Mouse (Mus musculus): Measurements from ENCODE around the gene Asap3. TPM values are rescaled to one million over a fixed set of nuclear protein-coding genes. Genes with fewer than 3 reads are reported as not detected.

Asap3 gene
- polyA plus RNA-seq, 1 experiment from 2014 or later: 2.9 TPM

DNA sequence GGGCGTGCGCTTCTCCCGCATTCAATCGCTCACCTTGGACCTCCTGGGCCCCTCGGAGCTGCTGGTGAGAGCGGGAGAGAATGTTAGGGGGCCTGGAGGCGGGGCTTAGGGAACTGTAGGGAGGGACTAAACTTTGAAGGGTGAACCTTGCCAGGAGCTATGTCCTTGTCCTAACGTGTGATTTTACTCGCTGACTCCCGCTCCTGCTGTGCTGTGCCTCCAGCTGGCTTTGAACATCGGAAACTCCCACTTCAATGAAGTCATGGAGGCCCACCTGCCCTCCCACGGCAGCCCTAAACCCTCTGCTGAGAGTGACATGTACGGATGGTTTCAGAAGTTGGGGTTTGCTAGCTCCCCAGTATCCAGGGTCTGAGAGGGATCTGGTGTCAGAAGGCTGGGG lies 32.5 kb downstream of the Asap3 start:
- H3K36me3 ChIP-seq (ENCODE audit: poor library complexity, severe bottlenecking): no peaks in the 10 kb centered on the region
- H3K9me3 ChIP-seq (replicated peaks): 0 out of 2 replicates have a peak, but pooled peaks cover 3% of the 10 kb centered on the region
- 21% methylated on average over 13 of the region's 13 CpGs for WGBS
- peaks cover 7% of the 10 kb centered on the region; the same call in 1 of the 2 replicates for H3K4me1 ChIP-seq
- H3K27me3 ChIP-seq: peaks cover 37% of the 10 kb centered on the region
- H3K4me3 ChIP-seq: no peak overlapping the region
- no peak overlapping the region for H3K27ac ChIP-seq
- ATAC-seq: no peak
- H3K9ac ChIP-seq: no peak overlapping the region
- no peak overlapping the region for H3K4me2 ChIP-seq

DNA sequence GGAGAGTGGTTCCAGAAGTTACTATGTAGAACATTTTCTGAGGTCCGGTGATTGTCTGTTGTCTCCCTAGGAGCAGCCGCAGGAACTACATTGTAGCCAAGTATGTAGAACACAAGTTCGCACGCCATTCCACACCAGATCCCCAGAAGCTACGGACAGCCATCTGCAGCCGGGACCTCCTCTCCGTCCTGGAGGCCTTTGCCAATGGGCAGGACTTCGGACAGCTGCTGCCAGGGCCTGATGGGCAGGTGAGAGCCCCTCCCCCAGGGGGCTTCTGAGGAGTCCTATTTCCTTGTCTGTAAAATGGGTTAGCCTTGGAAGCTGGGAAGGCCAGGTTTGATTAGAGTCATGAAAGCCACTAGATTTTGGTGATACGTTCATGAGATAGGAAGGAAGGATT lies 32.9 kb downstream of the Asap3 start:
- H3K4me2 ChIP-seq: no peak overlapping the region
- H3K27ac ChIP-seq: no peak overlapping the region
- peaks cover 42% of the 10 kb centered on the region for H3K27me3 ChIP-seq
- H3K4me3 ChIP-seq: no peak overlapping the region
- WGBS: 74% methylated on average over 9 of the region's 9 CpGs
- no peaks in the 10 kb centered on the region for H3K36me3 ChIP-seq (ENCODE audit: poor library complexity, severe bottlenecking)
- 0 out of 2 replicates have a peak, but pooled peaks cover 3% of the 10 kb centered on the region for H3K9me3 ChIP-seq (replicated peaks)
- no peak overlapping the region for H3K9ac ChIP-seq
- no peak for ATAC-seq
- H3K4me1 ChIP-seq: peaks cover 7% of the 10 kb centered on the region; the same call in 1 of the 2 replicates

DNA sequence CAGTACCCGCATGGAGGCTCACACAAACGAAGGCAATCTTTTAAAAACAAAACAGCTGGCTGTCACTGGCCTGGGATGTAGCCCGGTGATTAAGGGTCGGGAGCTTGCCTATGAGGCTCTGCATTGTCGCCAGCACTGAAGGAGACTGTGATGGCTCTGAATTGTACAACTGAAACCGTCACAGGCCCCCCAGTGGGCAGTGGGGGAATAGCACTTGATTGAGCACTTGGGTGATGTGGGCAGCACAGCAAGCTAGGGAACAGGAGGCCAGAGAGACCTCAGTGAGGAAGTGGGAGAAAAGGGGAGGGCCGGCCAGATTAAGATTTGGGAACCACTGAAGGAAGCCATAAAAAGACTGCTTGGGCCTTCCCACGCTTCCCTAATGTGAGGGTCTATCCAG lies 33.5 kb downstream of the Asap3 start:
- ATAC-seq: 0 out of 2 replicates have a peak, but pooled peaks have one; percentile 30
- H3K4me3 ChIP-seq: no peak overlapping the region
- H3K4me2 ChIP-seq: no peak overlapping the region
- no peak overlapping the region for H3K27ac ChIP-seq
- peaks cover 46% of the 10 kb centered on the region for H3K27me3 ChIP-seq
- 0 out of 2 replicates have a peak, but pooled peaks cover 3% of the 10 kb centered on the region for H3K9me3 ChIP-seq (replicated peaks)
- H3K4me1 ChIP-seq: peaks cover 7% of the 10 kb centered on the region; the same call in 1 of the 2 replicates
- no peaks in the 10 kb centered on the region for H3K36me3 ChIP-seq (ENCODE audit: poor library complexity, severe bottlenecking)
- WGBS: 19% methylated on average over 8 of the region's 8 CpGs
- H3K9ac ChIP-seq: no peak overlapping the region

DNA sequence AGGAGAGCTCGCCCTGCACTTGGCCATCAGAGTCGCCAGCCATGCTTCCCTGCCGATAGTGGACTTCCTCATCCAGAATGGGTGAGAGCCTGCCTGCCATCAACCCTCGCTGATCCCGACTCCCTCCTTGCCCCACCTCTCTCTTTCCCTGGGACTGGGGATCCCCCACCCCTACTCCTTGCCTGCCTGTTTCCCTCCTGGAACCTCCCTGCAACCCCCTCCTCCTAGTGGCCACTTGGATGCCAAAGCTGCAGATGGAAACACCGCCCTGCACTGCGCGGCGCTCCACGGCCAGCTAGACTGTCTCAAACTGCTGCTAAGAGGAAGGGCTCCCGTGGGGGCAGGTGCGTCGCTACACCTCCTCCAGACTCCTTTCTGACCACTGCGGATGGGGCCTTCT lies 34.0 kb downstream of the Asap3 start:
- Histone ChIP-seq H3K27ac (no peak overlapping the region), H3K9ac (no peak overlapping the region), H3K4me2 (no peak overlapping the region), H3K9me3 (replicated peaks) (0 out of 2 replicates have a peak, but pooled peaks cover 3% of the 10 kb centered on the region), H3K27me3 (peaks cover 51% of the 10 kb centered on the region), H3K36me3 (ENCODE audit: poor library complexity, severe bottlenecking) (no peaks in the 10 kb centered on the region), H3K4me1 (peaks cover 7% of the 10 kb centered on the region; the same call in 1 of the 2 replicates), H3K4me3 (no peak overlapping the region)
- ATAC-seq: no peak
- WGBS: 77% methylated on average over 14 of the region's 14 CpGs

DNA sequence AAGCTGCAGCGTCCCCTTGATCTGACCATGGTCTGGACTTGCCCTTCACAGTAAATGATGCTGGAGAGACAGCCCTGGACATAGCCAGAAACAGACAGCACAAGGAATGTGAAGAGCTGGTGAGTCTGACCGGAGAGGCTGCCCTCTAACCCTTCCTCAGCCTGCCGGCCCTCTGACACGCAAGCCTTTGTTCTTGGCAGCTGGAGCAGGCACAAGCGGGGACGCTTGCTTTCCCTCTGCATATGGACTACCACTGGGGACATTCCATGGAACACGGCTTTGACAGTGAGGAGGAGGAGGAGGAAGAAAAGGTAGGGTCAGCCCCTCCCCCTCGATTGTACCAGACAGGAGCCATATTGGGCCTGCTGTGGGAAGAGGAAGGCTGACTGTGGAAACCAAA lies 34.8 kb downstream of the Asap3 start:
- Histone ChIP-seq H3K36me3 (ENCODE audit: poor library complexity, severe bottlenecking) (no peaks in the 10 kb centered on the region), H3K4me1 (peaks cover 9% of the 10 kb centered on the region; the same call in 1 of the 2 replicates), H3K9me3 (replicated peaks) (0 out of 2 replicates have a peak, but pooled peaks cover 3% of the 10 kb centered on the region), H3K4me3 (no peak overlapping the region), H3K27me3 (peaks cover 59% of the 10 kb centered on the region), H3K27ac (no peak overlapping the region), H3K4me2 (no peak overlapping the region), H3K9ac (no peak overlapping the region)
- WGBS: 37% methylated on average over 8 of the region's 8 CpGs
- ATAC-seq: no peak

DNA sequence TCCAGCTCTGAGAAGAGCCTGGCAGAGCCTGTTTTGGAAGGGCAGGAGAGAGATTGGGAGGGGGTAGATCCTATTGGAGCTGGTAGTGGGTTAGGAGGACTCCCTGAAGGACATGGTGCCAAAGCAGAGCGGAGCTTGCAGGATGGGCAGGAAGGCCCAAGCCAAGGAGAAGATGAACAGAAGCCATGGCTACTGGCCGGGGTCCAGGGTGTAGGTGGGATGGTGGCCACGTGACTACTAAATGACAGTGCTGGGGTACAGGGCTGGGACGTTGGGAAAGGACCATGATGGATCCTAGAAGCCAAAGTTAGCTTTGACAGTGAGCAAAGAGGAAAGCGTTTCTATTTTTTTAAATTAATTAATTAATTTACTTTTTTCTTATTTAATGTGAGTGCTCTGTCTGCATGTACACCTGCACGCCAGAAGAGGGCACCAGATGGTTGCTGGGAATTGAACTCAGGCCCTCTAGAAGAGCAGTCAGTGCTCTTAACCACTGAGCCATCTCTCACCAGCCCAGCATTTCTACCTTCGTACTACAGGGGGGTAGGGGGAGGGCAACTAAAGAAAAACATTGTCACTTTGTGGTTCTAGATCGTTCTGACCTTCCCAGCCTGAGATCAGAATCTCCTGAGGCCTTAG lies 36.0 kb downstream of the Asap3 start:
- WGBS: 43% methylated on average over 8 of the region's 8 CpGs
- Histone ChIP-seq H3K27ac (no peak overlapping the region), H3K9me3 (replicated peaks) (0 out of 2 replicates have a peak, but pooled peaks cover 3% of the 10 kb centered on the region), H3K27me3 (peaks cover 68% of the 10 kb centered on the region), H3K36me3 (ENCODE audit: poor library complexity, severe bottlenecking) (no peaks in the 10 kb centered on the region), H3K4me2 (no peak overlapping the region), H3K9ac (no peak overlapping the region), H3K4me1 (peaks cover 19% of the 10 kb centered on the region), H3K4me3 (no peak overlapping the region)
- no peak for ATAC-seq

DNA sequence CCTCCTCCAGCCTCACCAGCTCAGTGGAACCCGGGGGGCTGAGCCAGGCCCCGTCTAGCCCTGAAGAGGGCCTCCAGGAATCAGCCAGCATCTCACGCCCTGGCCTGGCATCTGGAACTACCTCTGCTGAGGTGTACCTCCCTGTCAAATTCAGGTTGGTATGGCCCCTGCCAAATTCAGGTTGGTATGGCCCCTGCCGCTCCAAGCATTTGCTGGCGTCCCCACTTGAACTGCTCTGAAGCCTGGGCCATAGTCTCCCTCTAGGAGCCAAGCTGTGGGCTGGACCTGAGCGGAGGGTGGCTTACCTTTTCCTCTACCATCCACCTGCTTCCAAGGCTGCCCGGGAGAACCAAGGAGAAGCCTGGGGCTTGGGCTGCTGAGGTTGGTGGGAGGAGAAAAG lies 36.6 kb downstream of the Asap3 start:
- H3K4me1 ChIP-seq: peaks cover 25% of the 10 kb centered on the region
- H3K27ac ChIP-seq: no peak overlapping the region
- H3K36me3 ChIP-seq (ENCODE audit: poor library complexity, severe bottlenecking): no peaks in the 10 kb centered on the region
- ATAC-seq: no peak
- peaks cover 68% of the 10 kb centered on the region for H3K27me3 ChIP-seq
- H3K9me3 ChIP-seq (replicated peaks): 0 out of 2 replicates have a peak, but pooled peaks cover 3% of the 10 kb centered on the region
- 87% methylated on average over 7 of the region's 7 CpGs for WGBS
- H3K9ac ChIP-seq: no peak overlapping the region
- no peak overlapping the region for H3K4me3 ChIP-seq
- no peak overlapping the region for H3K4me2 ChIP-seq

DNA sequence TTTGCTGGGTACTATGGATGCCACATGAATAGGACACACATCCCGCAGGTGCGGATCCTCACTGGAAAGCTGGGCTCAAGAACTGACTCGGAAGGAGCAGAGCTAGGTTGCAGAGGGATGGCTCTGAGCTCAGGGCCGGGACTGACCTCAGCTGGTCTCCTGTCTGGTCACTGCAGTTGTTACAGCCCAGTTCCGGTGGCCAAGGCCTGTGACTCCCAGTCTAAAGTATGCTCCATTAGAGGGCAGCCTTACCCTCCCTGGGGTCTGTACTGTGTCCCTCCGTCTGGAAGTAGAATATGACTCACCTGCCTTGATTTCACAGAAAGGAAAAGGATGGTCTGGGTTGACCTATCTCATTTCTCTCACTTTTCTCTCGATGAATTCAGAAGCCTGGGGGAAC lies 38.0 kb downstream of the Asap3 start:
- Histone ChIP-seq H3K9ac (no peak overlapping the region), H3K4me2 (no peak overlapping the region), H3K4me1 (peaks cover 33% of the 10 kb centered on the region), H3K27me3 (peaks cover 68% of the 10 kb centered on the region), H3K4me3 (no peak overlapping the region), H3K27ac (no peak overlapping the region), H3K9me3 (replicated peaks) (0 out of 2 replicates have a peak, but pooled peaks cover 3% of the 10 kb centered on the region), H3K36me3 (ENCODE audit: poor library complexity, severe bottlenecking) (no peaks in the 10 kb centered on the region)
- 65% methylated on average over 7 of the region's 7 CpGs for WGBS
- ATAC-seq: no peak

DNA sequence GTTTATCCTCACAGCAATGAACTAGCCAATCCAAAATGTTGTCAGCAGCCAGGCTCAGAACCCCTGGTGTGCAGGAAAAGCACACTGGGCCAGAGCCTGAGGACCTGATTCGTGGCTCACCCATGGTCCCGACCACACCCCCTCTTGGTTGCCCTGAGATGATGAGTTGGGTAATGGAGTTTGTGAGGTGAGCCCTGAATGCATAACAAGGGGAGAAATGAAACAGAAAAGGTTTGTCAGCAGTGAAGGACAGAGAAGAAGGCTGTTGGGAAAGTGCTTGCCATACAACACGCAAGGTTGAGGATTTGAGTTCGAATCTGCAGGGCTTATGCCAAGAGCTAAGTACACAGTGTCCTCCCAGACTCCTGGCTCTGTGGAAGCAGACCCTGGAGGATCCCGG lies 39.5 kb downstream of the Asap3 start:
- H3K4me3 ChIP-seq: no peak overlapping the region
- no peaks in the 10 kb centered on the region for H3K36me3 ChIP-seq (ENCODE audit: poor library complexity, severe bottlenecking)
- no peak for ATAC-seq
- H3K4me1 ChIP-seq: peaks cover 35% of the 10 kb centered on the region
- H3K9me3 ChIP-seq (replicated peaks): no peaks in the 10 kb centered on the region
- no peak overlapping the region for H3K9ac ChIP-seq
- 31% methylated on average over 5 of the region's 5 CpGs for WGBS
- no peak overlapping the region for H3K4me2 ChIP-seq
- peaks cover 72% of the 10 kb centered on the region for H3K27me3 ChIP-seq
- no peak overlapping the region for H3K27ac ChIP-seq

DNA sequence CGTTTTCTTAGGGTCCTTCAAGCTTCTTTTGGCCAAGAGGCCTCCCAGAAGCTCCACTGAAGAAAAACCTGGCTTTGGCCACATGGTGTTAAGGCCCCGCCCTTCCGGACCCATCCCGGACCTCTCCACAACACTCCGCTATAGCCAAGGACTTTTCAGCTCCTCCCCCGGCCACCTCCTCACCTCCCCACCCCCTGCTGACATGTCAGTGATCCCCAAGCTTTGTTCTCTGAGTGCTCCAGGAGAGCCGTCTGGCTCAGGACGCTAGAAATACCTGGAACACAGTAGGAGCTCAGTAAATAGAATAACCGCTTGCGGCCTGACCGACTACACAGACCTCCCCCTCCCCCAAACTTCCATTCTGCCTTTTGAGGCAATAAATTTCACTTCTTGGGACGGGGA lies 40.4 kb downstream of the Asap3 start:
- H3K9me3 ChIP-seq (replicated peaks): no peaks in the 10 kb centered on the region
- no peak overlapping the region for H3K27ac ChIP-seq
- H3K36me3 ChIP-seq (ENCODE audit: poor library complexity, severe bottlenecking): no peaks in the 10 kb centered on the region
- peaks cover 77% of the 10 kb centered on the region for H3K27me3 ChIP-seq
- H3K4me2 ChIP-seq: no peak overlapping the region
- ATAC-seq: no peak
- no peak overlapping the region for H3K4me3 ChIP-seq
- peaks cover 35% of the 10 kb centered on the region for H3K4me1 ChIP-seq
- 2% methylated on average over 12 of the region's 12 CpGs for WGBS
- no peak overlapping the region for H3K9ac ChIP-seq

DNA sequence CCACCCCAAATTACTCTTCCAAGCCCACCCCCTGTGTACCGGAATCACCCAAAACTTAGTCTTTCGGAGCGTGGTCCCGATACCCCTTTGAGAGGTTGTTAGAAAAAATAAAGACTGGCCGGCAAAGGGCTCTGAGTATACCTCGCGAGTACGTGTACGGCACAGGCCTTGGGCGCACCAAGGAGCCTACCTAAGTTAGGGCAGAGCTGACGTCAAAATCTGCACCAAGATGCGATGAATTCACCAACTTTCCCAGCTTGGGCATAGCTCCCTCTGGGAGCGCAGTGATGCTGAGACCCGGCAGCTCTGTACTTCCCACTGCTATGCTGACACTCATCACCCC lies 41.2 kb downstream of the Asap3 start:
- Histone ChIP-seq H3K9me3 (replicated peaks) (no peaks in the 10 kb centered on the region), H3K4me1 (peaks cover 35% of the 10 kb centered on the region), H3K27ac (no peak overlapping the region), H3K4me3 (peak overlapping the region; percentile 40), H3K27me3 (peaks cover 85% of the 10 kb centered on the region), H3K4me2 (peak overlapping the region; percentile 70), H3K36me3 (ENCODE audit: poor library complexity, severe bottlenecking) (no peaks in the 10 kb centered on the region), H3K9ac (no peak overlapping the region)
- WGBS: 2% methylated on average over 14 of the region's 14 CpGs
- no peak for ATAC-seq

DNA sequence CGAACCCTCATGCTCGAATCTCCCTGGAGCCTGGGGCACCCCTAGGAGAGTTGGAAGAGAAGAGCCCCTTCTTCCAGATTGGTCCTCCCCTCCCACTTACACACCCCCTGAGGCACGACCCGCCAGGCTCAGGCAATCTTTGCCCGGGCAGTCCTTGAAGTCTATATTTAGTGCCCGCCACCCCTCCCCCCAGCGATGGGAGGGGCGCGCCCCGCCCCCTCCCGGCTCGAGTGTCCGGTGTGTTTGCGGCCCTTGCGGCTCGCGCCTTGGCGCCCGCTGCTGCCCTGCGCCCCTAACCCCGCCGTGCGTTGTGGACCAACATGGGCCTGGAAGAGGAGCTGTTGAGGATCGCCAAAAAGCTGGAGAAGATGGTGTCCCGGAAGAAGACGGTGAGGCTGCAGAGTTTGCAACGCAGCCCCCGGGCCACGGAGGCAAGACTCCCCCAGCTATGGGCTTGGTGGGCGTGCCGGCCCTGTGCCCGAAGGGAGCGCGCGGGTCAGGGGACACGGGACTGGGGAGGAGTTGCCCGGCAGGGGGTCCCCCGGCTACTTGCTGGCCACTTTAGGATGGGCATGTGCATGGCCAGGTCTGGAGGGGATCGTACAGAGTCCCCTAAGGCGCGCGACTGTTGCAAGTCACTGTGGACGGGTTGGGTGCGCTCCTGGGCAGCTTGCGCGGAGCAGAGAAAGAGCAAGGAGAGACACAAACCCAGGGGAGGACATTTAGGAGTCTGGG lies 41.7 kb downstream of the Asap3 start, which contains the start of gene Tcea3:
Gene Tcea3, plus strand, starts transcription at position 1 of the 735 bp plus-strand sequence.
- peak within 1 kb of the TSS; percentile 40; the same call in 1 of the 2 replicates for H3K9ac ChIP-seq
- WGBS: under 1% methylated on average over 35 of the region's 46 CpGs
- no peaks in the 10 kb centered on the region for H3K36me3 ChIP-seq (ENCODE audit: poor library complexity, severe bottlenecking)
- peaks cover 86% of the 10 kb centered on the region for H3K27me3 ChIP-seq
- H3K9me3 ChIP-seq (replicated peaks): no peaks in the 10 kb centered on the region
- peak within 1 kb of the TSS; percentile 70 for H3K4me2 ChIP-seq
- no peak for ATAC-seq
- H3K27ac ChIP-seq: no peak within 1 kb of the TSS
- peak within 1 kb of the TSS; percentile 40 for H3K4me3 ChIP-seq
- H3K4me1 ChIP-seq: peaks cover 35% of the 10 kb centered on the region

Measured in forebrain, embryonic 13.5 days (tissue).